Mouse (Mus musculus): Measurements from ENCODE around the gene Sstr5. TPM values are rescaled to one million over a fixed set of nuclear protein-coding genes. Genes with fewer than 3 reads are reported as not detected.

Sstr5 gene
- polyA plus RNA-seq, 1 experiment = not detected

DNA sequence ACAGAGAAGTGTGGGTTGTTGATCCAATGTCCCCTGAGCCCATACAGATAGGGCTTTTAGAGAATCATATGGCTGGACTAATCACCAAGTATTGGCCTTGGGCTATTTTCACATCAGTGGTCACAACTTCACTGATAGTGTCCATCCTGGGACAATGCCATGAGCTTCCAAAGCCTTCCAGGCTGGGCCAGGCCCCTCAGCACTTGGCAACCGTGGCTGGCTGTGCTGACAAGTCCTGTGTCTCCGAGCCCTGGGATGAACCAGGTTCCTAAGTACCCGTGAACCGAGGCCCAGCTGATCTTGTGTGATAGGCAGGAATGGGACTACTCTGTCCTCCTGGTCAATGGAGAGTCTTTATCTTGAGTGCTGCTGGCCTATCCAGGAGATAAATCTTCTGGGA lies 33.0 kb downstream of the Sstr5 start:
- no peaks in the 10 kb centered on the region for H3K79me3 ChIP-seq (ENCODE audit: low read depth)
- no peak for TF ChIP-seq FOSL1 (IDR thresholded peaks at IDR 0.05; ENCODE audit: insufficient read depth, low read length, poor library complexity, severe bottlenecking)
- no peak for TF ChIP-seq MYOD1 (IDR thresholded peaks at IDR 0.05; ENCODE audit: control insufficient read depth, insufficient read length, low read depth)
- TF ChIP-seq MYOG (IDR thresholded peaks at IDR 0.05; ENCODE audit: control insufficient read depth, extremely low read depth, insufficient read length) = no peak
- TF ChIP-seq MAX (IDR thresholded peaks at IDR 0.05) = no peak
- TF ChIP-seq CEBPB (IDR thresholded peaks at IDR 0.05; ENCODE audit: low read depth) = no peak
- TF ChIP-seq CTCF (IDR thresholded peaks at IDR 0.05; ENCODE audit: control insufficient read depth, insufficient read depth, insufficient read length) = no peak
- no peak for TF ChIP-seq USF1 (IDR thresholded peaks at IDR 0.05; ENCODE audit: low read depth)
- no peaks in the 10 kb centered on the region for H3K36me3 ChIP-seq (ENCODE audit: control insufficient read depth, insufficient read depth)
- H3K27me3 ChIP-seq (ENCODE audit: control insufficient read depth, insufficient read depth, insufficient read length) = peaks cover 48% of the 10 kb centered on the region
- no peak overlapping the region for H3K4me3 ChIP-seq (ENCODE audit: insufficient read depth, poor library complexity, severe bottlenecking)
- no peak overlapping the region for H3ac ChIP-seq (ENCODE audit: control insufficient read depth, insufficient read length, low read depth)
- no peaks in the 10 kb centered on the region for H3K79me2 ChIP-seq (ENCODE audit: control insufficient read depth, insufficient read depth)

DNA sequence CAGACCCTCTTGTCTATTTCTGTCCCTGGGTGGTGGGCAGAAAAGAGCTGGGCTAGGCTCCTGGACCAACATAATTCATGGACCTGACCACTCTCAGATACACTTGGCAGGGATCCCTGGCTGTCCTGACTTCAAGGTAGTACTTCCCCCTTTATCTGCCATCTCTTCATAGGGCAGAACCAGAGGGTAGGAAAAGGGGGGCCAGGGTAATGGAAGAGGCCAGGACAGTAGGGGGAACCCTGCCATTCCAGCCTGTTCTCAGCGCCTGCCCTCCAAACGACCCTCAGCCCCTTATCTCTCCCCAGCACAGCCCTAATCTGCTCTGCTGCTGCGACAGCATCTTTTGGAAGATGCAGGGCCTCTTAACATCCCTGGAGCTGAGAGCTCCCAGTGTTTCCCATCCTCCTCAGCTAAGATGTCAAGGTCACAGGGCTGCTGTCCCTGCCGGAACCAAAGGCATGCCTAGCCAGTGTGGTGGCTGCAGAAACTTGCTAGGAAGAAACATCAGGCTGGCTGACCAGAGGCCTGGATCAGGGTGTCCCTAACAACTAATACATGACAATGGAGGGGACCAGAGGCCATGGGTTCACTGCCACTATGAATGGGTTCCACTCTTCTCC lies 33.7 kb downstream of the Sstr5 start:
- Histone ChIP-seq H3ac (ENCODE audit: control insufficient read depth, insufficient read length, low read depth) (no peak overlapping the region), H3K36me3 (ENCODE audit: control insufficient read depth, insufficient read depth) (no peaks in the 10 kb centered on the region), H3K79me3 (ENCODE audit: low read depth) (no peaks in the 10 kb centered on the region), H3K27me3 (ENCODE audit: control insufficient read depth, insufficient read depth, insufficient read length) (peaks cover 45% of the 10 kb centered on the region), H3K79me2 (ENCODE audit: control insufficient read depth, insufficient read depth) (no peaks in the 10 kb centered on the region), H3K4me3 (ENCODE audit: insufficient read depth, poor library complexity, severe bottlenecking) (no peak overlapping the region)
- TF ChIP-seq FOSL1 (IDR thresholded peaks at IDR 0.05; ENCODE audit: insufficient read depth, low read length, poor library complexity, severe bottlenecking) (no peak), MAX (IDR thresholded peaks at IDR 0.05) (no peak), MYOD1 (IDR thresholded peaks at IDR 0.05; ENCODE audit: control insufficient read depth, insufficient read length, low read depth) (no peak), CTCF (IDR thresholded peaks at IDR 0.05; ENCODE audit: control insufficient read depth, insufficient read depth, insufficient read length) (no peak), MYOG (IDR thresholded peaks at IDR 0.05; ENCODE audit: control insufficient read depth, extremely low read depth, insufficient read length) (no peak), USF1 (IDR thresholded peaks at IDR 0.05; ENCODE audit: low read depth) (no peak), CEBPB (IDR thresholded peaks at IDR 0.05; ENCODE audit: low read depth) (no peak)

DNA sequence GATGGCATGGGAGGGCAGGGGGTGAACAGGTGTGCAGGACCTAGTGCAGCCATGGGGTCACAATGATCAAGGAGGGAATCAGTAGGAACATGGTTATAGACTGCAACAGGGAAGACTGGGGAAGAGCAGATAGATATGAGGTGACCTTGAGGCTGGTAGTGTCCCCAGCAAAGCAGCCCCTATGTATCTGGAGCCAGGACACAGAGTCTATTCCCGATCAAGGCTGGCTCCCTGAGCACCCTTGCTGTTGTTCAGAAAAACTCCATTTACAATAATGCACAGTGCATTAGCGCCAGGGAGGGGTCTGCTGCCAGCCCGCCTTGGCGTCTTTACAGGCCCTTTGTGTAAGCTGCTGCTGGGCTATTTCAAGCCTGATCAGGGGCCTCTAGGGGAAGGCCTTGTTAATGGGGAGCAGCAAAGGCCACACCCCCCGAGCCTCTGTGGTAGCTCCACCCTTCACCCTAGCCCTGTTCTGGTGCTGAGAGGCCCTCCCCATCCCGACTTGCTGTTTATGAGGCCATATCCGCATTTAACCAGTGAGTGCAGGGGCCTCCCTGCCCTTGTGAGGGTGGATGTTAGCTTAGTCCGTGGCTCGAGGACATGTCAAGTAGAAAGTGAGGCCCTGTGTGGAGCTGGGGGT lies 34.7 kb downstream of the Sstr5 start:
- no peaks in the 10 kb centered on the region for H3K79me3 ChIP-seq (ENCODE audit: low read depth)
- H3K36me3 ChIP-seq (ENCODE audit: control insufficient read depth, insufficient read depth) = no peaks in the 10 kb centered on the region
- no peak overlapping the region for H3K4me3 ChIP-seq (ENCODE audit: insufficient read depth, poor library complexity, severe bottlenecking)
- no peak for TF ChIP-seq CEBPB (IDR thresholded peaks at IDR 0.05; ENCODE audit: low read depth)
- no peak for TF ChIP-seq MAX (IDR thresholded peaks at IDR 0.05)
- H3K79me2 ChIP-seq (ENCODE audit: control insufficient read depth, insufficient read depth) = no peaks in the 10 kb centered on the region
- H3ac ChIP-seq (ENCODE audit: control insufficient read depth, insufficient read length, low read depth) = no peak overlapping the region
- H3K27me3 ChIP-seq (ENCODE audit: control insufficient read depth, insufficient read depth, insufficient read length) = peaks cover 37% of the 10 kb centered on the region

DNA sequence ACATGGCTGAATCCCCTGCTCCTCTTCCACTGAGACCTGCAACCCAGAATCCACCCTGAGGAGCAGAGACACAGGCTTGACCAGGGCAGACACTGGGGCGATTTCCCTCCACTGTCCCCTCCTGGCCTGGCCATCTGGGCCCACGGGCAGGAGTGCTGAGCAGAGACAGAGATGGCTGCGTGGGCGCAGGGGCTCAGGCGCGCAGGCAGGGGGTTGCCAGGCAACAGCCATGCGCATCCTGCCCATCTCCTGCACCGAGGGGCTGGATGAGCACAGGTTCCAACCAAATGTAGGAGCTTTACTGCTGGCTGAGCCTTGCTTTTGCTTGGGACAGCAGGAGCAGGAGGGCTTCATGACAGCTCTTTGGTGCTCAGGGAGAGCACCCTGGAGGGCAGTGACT lies 40.5 kb downstream of the Sstr5 start:
- Histone ChIP-seq H3K79me2 (ENCODE audit: control insufficient read depth, insufficient read depth) (no peaks in the 10 kb centered on the region), H3K4me3 (ENCODE audit: insufficient read depth, poor library complexity, severe bottlenecking) (no peak overlapping the region), H3ac (ENCODE audit: control insufficient read depth, insufficient read length, low read depth) (no peak overlapping the region), H3K79me3 (ENCODE audit: low read depth) (no peaks in the 10 kb centered on the region), H3K36me3 (ENCODE audit: control insufficient read depth, insufficient read depth) (no peaks in the 10 kb centered on the region), H3K27me3 (ENCODE audit: control insufficient read depth, insufficient read depth, insufficient read length) (peaks cover 13% of the 10 kb centered on the region)
- no peak for TF ChIP-seq CTCF (IDR thresholded peaks at IDR 0.05; ENCODE audit: control insufficient read depth, insufficient read depth, insufficient read length)
- no peak for TF ChIP-seq FOSL1 (IDR thresholded peaks at IDR 0.05; ENCODE audit: insufficient read depth, low read length, poor library complexity, severe bottlenecking)
- no peak for TF ChIP-seq CEBPB (IDR thresholded peaks at IDR 0.05; ENCODE audit: low read depth)
- TF ChIP-seq USF1 (IDR thresholded peaks at IDR 0.05; ENCODE audit: low read depth) = no peak
- TF ChIP-seq MAX (IDR thresholded peaks at IDR 0.05) = no peak
- TF ChIP-seq MYOD1 (IDR thresholded peaks at IDR 0.05; ENCODE audit: control insufficient read depth, insufficient read length, low read depth) = no peak
- TF ChIP-seq MYOG (IDR thresholded peaks at IDR 0.05; ENCODE audit: control insufficient read depth, extremely low read depth, insufficient read length) = no peak

DNA sequence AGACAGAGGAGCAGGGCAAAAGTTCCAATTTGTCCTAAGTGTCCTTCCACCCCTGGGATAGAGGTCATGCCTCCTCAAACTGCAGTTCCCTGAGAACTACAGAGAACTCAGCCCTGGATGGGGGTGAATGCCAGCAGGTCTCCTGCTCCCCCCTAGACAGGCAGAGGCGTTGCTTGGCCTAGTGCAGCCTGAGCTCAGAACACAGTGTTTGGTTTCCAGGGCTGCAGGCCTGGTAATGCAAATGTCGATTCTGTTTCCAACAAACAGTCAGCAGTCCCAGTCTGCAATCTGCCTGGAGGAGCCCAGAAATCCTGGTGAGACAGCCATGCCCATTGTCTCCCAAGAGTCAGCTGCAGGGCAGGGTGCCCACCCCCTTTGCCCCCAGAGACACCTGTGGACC lies 42.8 kb downstream of the Sstr5 start, which contains the start of gene Tekt4:
TSS of gene Tekt4 (plus strand) at position 344 of the 400 bp plus-strand sequence.
- Histone ChIP-seq H3K79me2 (ENCODE audit: control insufficient read depth, insufficient read depth) (no peaks in the 10 kb centered on the region), H3K4me3 (ENCODE audit: insufficient read depth, poor library complexity, severe bottlenecking) (no peak within 1 kb of the TSS), H3K27me3 (ENCODE audit: control insufficient read depth, insufficient read depth, insufficient read length) (peaks cover 24% of the 10 kb centered on the region), H3ac (ENCODE audit: control insufficient read depth, insufficient read length, low read depth) (no peak within 1 kb of the TSS), H3K79me3 (ENCODE audit: low read depth) (no peaks in the 10 kb centered on the region), H3K36me3 (ENCODE audit: control insufficient read depth, insufficient read depth) (no peaks in the 10 kb centered on the region)
- TF ChIP-seq FOSL1 (IDR thresholded peaks at IDR 0.05; ENCODE audit: insufficient read depth, low read length, poor library complexity, severe bottlenecking) = no peak
- TF ChIP-seq USF1 (IDR thresholded peaks at IDR 0.05; ENCODE audit: low read depth) = no peak
- TF ChIP-seq MYOG (IDR thresholded peaks at IDR 0.05; ENCODE audit: control insufficient read depth, extremely low read depth, insufficient read length) = no peak
- no peak for TF ChIP-seq CEBPB (IDR thresholded peaks at IDR 0.05; ENCODE audit: low read depth)
